Mouse (Mus musculus) heart, postnatal 0 days (tissue): Measurements from ENCODE around the gene Hist1h1e. TPM values are rescaled to one million over a fixed set of nuclear protein-coding genes. Genes with fewer than 3 reads are reported as not detected.

Source experiments
- ATAC-seq: fragments of 200-750 bp; cut with Nextera tagmentation; 2 replicates; pipeline ENCODE4 v1.8.0; 2017; ENCODE audit warnings: low read depth, moderate number of reproducible peaks, moderate library complexity; ENCODE audit not compliant: insufficient read depth
- DNase-seq: peaks from one replicate; pipeline ENCODE4 v3.0.0-alpha.2; 2016; ENCODE audit warnings: low spot score
- H3K27ac ChIP-seq: fragments of 300-500 bp; sonication (generic); 2 replicates; pipeline ENCODE4 v1.5.1; 2014; ENCODE audit warnings: low read depth, mild to moderate bottlenecking
- H3K27me3 ChIP-seq: fragments of 300-500 bp; sonication (generic); 2 replicates; pipeline ENCODE4 v1.6.1; 2014; ENCODE audit warnings: low read length, mixed read lengths; ENCODE audit not compliant: control insufficient read depth, insufficient read depth
- H3K36me3 ChIP-seq: fragments of 300-500 bp; sonication (generic); replicated peaks from 2 replicates; pipeline ENCODE4 v1.6.1; 2014; ENCODE audit warnings: low read length, mixed read lengths; ENCODE audit not compliant: control insufficient read depth, insufficient read depth
- H3K4me1 ChIP-seq: fragments of 300-500 bp; sonication (generic); 2 replicates; pipeline ENCODE4 v1.6.1; 2014; ENCODE audit warnings: antibody characterized with exemption; ENCODE audit not compliant: control insufficient read depth, insufficient read depth
- H3K4me2 ChIP-seq: fragments of 300-500 bp; sonication (generic); 2 replicates; pipeline ENCODE4 v1.6.1; 2014; ENCODE audit warnings: low read depth, mild to moderate bottlenecking, low read length, moderate library complexity
- H3K4me3 ChIP-seq: fragments of 300-500 bp; sonication (generic); 2 replicates; pipeline ENCODE4 v1.5.1; 2014; ENCODE audit warnings: low read depth, low read length
- H3K9ac ChIP-seq: fragments of 300-500 bp; sonication (generic); replicated peaks from 2 replicates; pipeline ENCODE4 v1.6.1; 2014; ENCODE audit warnings: low read depth, low read length, mixed read lengths
- H3K9me3 ChIP-seq: fragments of 300-500 bp; sonication (generic); replicated peaks from 2 replicates; pipeline ENCODE4 v1.6.1; 2016; ENCODE audit warnings: low read length; ENCODE audit not compliant: control insufficient read depth
- CTCF ChIP-seq: IDR thresholded peaks from 2 replicates; pipeline ENCODE4 v1.5.1; 2016; ENCODE audit warnings: antibody characterized with exemption, control low read depth, low read depth
- EP300 ChIP-seq: IDR thresholded peaks from 2 replicates; pipeline ENCODE4 v1.6.1; 2016; ENCODE audit warnings: antibody characterized with exemption, low read depth
- WGBS: fragments of 180-500 bp; shearing (Covaris S2); extraction: QIAGEN DNeasy Blood & Tissue Kit; methylation state at CpG from one replicate; pipeline ENCODE4 v1.1.7; 2014; 5-methylcytosine and 5-hydroxymethylcytosine counted together
- polyA plus RNA-seq: library from polyadenylated mRNA; unstranded; fragments of >200 nt; fragmentation: Nextera tagmentation; extraction: Ambion mirVana; gene quantifications from 2 replicates; pipeline ENCODE4 v1.2.1, GENCODE M21; 2015
- total RNA-seq: library from RNA; depleted of rRNA; stranded (reverse); fragments of >200 nt; gene quantifications from 2 replicates; pipeline ENCODE4 v1.2.3, GENCODE M21; 2014; ENCODE audit warnings: low replicate concordance

The Hist1h1e gene
- total and polyA plus RNA-seq, 2 experiments from 2014 or later, result 6.7 to 271 TPM

GRCm38 (mm10) chr13:23621532-23622174, 705 bp downstream of the Hist1h1e start:
- Histone ChIP-seq H3K4me1 (peaks cover 7% of the 10 kb centered on the region; the same call in 1 of the 2 replicates), H3K9ac (peak overlapping the region; percentile 86), H3K36me3 (no peaks in the 10 kb centered on the region), H3K4me3 (peak overlapping the region; percentile 59), H3K27ac (peak overlapping the region; percentile 93), H3K9me3 (no peaks in the 10 kb centered on the region), H3K27me3 (no peaks in the 10 kb centered on the region), H3K4me2 (peak overlapping the region; percentile 87)
- DNase-seq (peak; percentile 90), ATAC-seq (peak; percentile 81)
- TF ChIP-seq CTCF (no peak), EP300 (peak; percentile 47; the same call in 1 of the 2 replicates)
- under 1% methylated on average over 18 of the region's 18 CpGs for WGBS

- DNase-seq (peak; percentile 95), ATAC-seq (peak; percentile 74)
- Histone ChIP-seq H3K27me3 (no peaks in the 10 kb centered on the region), H3K9ac (peak within 1 kb of the TSS; percentile 86), H3K27ac (peak within 1 kb of the TSS; percentile 93), H3K36me3 (no peaks in the 10 kb centered on the region), H3K4me2 (peak within 1 kb of the TSS; percentile 87), H3K4me1 (peaks cover 7% of the 10 kb centered on the region; the same call in 1 of the 2 replicates), H3K4me3 (peak within 1 kb of the TSS; percentile 59), H3K9me3 (no peaks in the 10 kb centered on the region)
- under 1% methylated on average over 27 of the region's 27 CpGs for WGBS
- TF ChIP-seq EP300 (no peak), CTCF (no peak)
These were observed 1.4 kb downstream of the Hist1h1e start, which contains the start of gene Hist1h2be for GRCm38 (mm10) chr13:23620733-23621531. Gene Hist1h2be, minus strand, starts transcription at chr13:23621124.

- no peaks in the 10 kb centered on the region for H3K9me3 ChIP-seq
- H3K27ac ChIP-seq, result peak overlapping the region; percentile 93
- WGBS, result 53% methylated on average over 12 of the region's 12 CpGs
- peaks cover 7% of the 10 kb centered on the region; the same call in 1 of the 2 replicates for H3K4me1 ChIP-seq
- DNase-seq (no peak), ATAC-seq (no peak)
- H3K9ac ChIP-seq, result peak overlapping the region; percentile 86; the same call in 1 of the 2 replicates
- peak overlapping the region; percentile 59 for H3K4me3 ChIP-seq
- no peaks in the 10 kb centered on the region for H3K27me3 ChIP-seq
- no peak for TF ChIP-seq EP300
- TF ChIP-seq CTCF, result no peak
- H3K4me2 ChIP-seq, result peak overlapping the region; percentile 87
- no peaks in the 10 kb centered on the region for H3K36me3 ChIP-seq
These were observed 2.2 kb downstream of the Hist1h1e start for GRCm38 (mm10) chr13:23620056-23620732.

- TF ChIP-seq EP300, result no peak
- no peak for TF ChIP-seq CTCF
- Histone ChIP-seq H3K27ac (no peak overlapping the region), H3K27me3 (no peaks in the 10 kb centered on the region), H3K4me3 (no peak overlapping the region), H3K9ac (no peak overlapping the region), H3K4me2 (no peak overlapping the region), H3K4me1 (no peaks in the 10 kb centered on the region), H3K36me3 (no peaks in the 10 kb centered on the region), H3K9me3 (no peaks in the 10 kb centered on the region)
- 78% methylated on average over 3 of the region's 3 CpGs for WGBS
- no peak for ATAC-seq
- no peak for DNase-seq
These were observed 10.7 kb downstream of the Hist1h1e start for GRCm38 (mm10) chr13:23611638-23612037.

GRCm38 (mm10) chr13:23610393-23610792, 12.0 kb downstream of the Hist1h1e start:
- H3K4me3 ChIP-seq, result no peak overlapping the region
- no peak for DNase-seq
- no peaks in the 10 kb centered on the region for H3K27me3 ChIP-seq
- H3K4me1 ChIP-seq, result no peaks in the 10 kb centered on the region
- no peak overlapping the region for H3K4me2 ChIP-seq
- TF ChIP-seq EP300 (no peak), CTCF (no peak)
- no peak for ATAC-seq
- no peak overlapping the region for H3K9ac ChIP-seq
- WGBS, result 62% methylated on average over 2 of the region's 2 CpGs
- H3K27ac ChIP-seq, result no peak overlapping the region
- no peaks in the 10 kb centered on the region for H3K9me3 ChIP-seq
- H3K36me3 ChIP-seq, result no peaks in the 10 kb centered on the region
